Mouse (Mus musculus): ENCODE results near the gene Ift22.
"Not testable (repeated sequence)": the region's sequence is repeated elsewhere in the genome, so short reads cannot be mapped to it uniquely, and the experiment has no call there.

Ift22 gene

GRCm38 (mm10) chr5:136907587-136907986 lies 363 bp upstream of the Ift22 start:
- DNase-seq (ENCODE audit: low spot score) = no peak

GRCm38 (mm10) chr5:136914183-136914582 lies 6.2 kb downstream of the Ift22 start:
- no peak for DNase-seq (ENCODE audit: low spot score)

DNA sequence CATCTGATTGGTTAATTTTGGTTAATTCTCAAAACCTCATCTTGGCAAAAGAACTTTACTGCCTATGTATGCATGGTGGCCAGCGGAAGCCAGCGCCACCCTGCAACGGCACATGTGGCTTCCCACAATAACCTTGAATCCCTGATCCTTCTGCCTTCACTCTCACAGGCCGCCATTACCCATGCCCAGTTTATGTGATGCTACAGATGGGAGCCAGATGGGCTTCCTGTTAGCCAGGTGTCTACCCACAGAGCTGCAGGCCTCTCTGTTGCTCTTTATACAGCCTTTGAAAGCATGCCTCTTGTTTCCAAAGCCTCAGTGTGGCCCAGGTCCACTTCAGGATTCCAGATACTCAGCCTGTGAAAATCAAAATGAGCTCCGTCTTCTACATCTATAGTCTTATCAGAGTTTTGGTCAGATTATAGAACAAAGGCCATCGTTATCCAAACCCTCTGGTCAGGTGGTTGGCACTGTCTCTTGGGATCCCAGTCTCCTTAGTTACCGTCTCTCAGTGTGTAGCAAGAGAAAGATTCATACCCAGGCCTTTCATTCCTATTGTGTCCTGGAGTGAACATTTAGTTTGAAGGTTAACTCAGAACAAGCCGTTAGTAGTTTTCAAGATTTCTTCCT lies 9.8 kb downstream of the Ift22 start:
- no peak for DNase-seq (ENCODE audit: low spot score)

- peak; percentile 38 for DNase-seq (ENCODE audit: low spot score)
Measured at GRCm38 (mm10) chr5:136918655-136919472, 10.9 kb downstream of the Ift22 start.

GRCm38 (mm10) chr5:136919546-136920301 lies 11.8 kb downstream of the Ift22 start:
- no peak for DNase-seq (ENCODE audit: low spot score)

DNA sequence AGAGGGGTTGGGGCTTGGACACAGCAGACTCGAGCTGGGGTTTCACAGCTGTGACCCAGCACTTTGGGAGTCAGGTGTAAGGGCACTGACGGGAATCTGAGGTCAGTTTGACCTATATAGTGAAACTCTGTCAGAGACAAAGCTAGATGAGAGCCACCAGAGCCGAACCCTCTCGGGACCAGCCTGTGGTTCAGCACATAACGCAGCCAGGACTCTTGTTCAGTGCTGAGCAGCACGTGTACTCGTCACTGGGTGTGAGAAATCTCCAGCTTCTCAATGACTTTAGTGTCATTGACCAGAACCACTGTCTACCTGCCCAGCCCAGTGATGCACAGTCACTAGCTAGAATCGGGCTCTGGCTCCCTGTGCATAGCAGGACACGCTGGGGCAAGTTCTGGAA lies 14.9 kb downstream of the Ift22 start:
- no peak for DNase-seq (ENCODE audit: low spot score)

GRCm38 (mm10) chr5:136923751-136924478 lies 16.0 kb downstream of the Ift22 start:
- DNase-seq (ENCODE audit: low spot score) = no peak

DNA sequence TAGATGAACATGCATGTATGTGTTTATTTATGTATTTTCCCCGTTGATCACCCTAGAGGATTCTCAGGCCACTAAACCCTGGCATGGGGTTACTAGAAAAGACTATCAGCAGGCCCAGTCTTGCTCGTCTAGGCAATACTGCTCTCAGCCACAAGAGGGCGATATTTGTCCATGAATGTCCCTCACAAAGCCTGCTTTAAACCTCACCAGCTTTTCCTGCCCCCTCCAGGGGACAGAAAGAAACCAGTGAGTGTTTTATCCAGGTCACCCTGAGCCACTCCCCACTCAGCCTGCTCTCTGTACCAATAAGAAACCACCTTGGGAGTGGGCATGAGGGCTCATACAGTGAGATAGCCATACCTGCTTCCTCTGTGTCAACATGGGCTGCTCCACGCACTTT lies 21.1 kb downstream of the Ift22 start:
- DNase-seq (ENCODE audit: low spot score) = peak; percentile 60

- no peak for DNase-seq (ENCODE audit: low spot score)
Measured at GRCm38 (mm10) chr5:136931896-136932295, 23.9 kb downstream of the Ift22 start.

GRCm38 (mm10) chr5:136932956-136933355 lies 25.0 kb downstream of the Ift22 start:
- DNase-seq (ENCODE audit: low spot score) = no peak

GRCm38 (mm10) chr5:136933930-136934329 lies 26.0 kb downstream of the Ift22 start:
- DNase-seq (ENCODE audit: low spot score) = no peak

GRCm38 (mm10) chr5:136935905-136936695 lies 28.1 kb downstream of the Ift22 start:
- DNase-seq (ENCODE audit: low spot score) = no peak

- DNase-seq (ENCODE audit: low spot score) = no peak
Measured at GRCm38 (mm10) chr5:136936750-136937149, 28.8 kb downstream of the Ift22 start.

- DNase-seq (ENCODE audit: low spot score) = no peak
Measured at GRCm38 (mm10) chr5:136937621-136938020, 29.7 kb downstream of the Ift22 start.

DNA sequence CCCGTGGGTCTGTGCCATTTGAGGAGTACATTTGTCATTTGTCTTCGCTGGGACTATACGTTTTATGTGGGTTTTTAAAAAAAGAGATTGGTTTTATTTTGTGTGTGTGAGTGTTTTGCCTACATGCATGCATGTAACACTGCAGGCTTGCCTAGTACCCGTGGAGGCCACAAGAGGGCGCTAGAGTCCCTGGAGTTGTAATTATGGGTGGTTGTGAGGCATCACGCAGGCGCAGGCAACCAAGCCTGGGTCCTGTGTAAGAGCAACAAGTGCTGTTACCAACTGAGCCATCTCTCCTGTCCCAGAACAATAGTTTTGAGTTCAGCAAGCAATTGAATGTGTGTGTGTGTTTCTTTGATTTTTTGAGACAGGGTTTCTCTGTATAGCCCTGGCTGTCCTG lies 31.3 kb downstream of the Ift22 start:
- no peak for DNase-seq (ENCODE audit: low spot score)

- not testable (repeated sequence) for DNase-seq (ENCODE audit: low spot score)
Measured at GRCm38 (mm10) chr5:136940029-136940428, 32.1 kb downstream of the Ift22 start.

GRCm38 (mm10) chr5:136940845-136941560 lies 33.1 kb downstream of the Ift22 start:
- no peak for DNase-seq (ENCODE audit: low spot score)

- DNase-seq (ENCODE audit: low spot score) = no peak
Measured at GRCm38 (mm10) chr5:136942781-136943180, 34.8 kb downstream of the Ift22 start.

- no peak for DNase-seq (ENCODE audit: low spot score)
Measured at GRCm38 (mm10) chr5:136943382-136943781, 35.4 kb downstream of the Ift22 start.

- no peak for DNase-seq (ENCODE audit: low spot score)
Measured at GRCm38 (mm10) chr5:136945084-136945483, 37.1 kb downstream of the Ift22 start.

DNA sequence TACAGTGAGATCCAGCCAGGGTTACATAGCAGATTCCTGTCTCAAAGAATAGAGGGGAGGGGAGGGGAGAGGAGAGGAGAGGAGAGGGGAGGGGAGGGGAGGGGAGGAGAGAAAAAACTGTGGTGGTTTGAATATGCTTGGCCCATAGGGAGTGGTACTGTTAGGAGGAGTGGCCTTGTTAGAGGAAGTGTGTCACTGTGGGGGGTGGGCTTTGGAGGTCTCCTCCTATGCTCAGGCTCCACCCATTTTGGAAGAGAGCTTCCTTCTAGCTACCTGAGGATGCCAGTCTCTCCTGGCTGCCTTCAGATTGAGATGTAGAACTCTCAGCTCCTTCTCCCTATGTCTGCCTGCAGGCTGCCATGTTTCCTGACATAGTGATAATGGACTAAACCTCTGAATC lies 39.9 kb downstream of the Ift22 start:
- DNase-seq (ENCODE audit: low spot score) = no peak
